Mouse (Mus musculus) limb, embryonic 15.5 days (tissue): ENCODE measurements around the gene Fh1. TPM values are rescaled to one million over a fixed set of nuclear protein-coding genes. Genes with fewer than 3 reads are reported as not detected.

Source experiments
- ATAC-seq: fragments of 200-750 bp; cut with Nextera tagmentation; 2 replicates; pipeline ENCODE4 v1.8.0; 2017; ENCODE audit warnings: low read depth, moderate TSS enrichment; ENCODE audit not compliant: insufficient number of reproducible peaks, low FRiP score, low TSS enrichment
- H3K27ac ChIP-seq: fragments of 300-500 bp; sonication (generic); 2 replicates; pipeline ENCODE4 v1.5.1; 2015; ENCODE audit warnings: moderate library complexity, mild to moderate bottlenecking, inconsistent platforms
- H3K27me3 ChIP-seq: fragments of 300-500 bp; sonication (generic); 2 replicates; pipeline ENCODE4 v1.6.1; 2015; ENCODE audit warnings: inconsistent platforms
- H3K36me3 ChIP-seq: fragments of 300-500 bp; sonication (generic); 2 replicates; pipeline ENCODE4 v1.6.1; 2015; ENCODE audit warnings: inconsistent platforms
- H3K4me1 ChIP-seq: fragments of 300-500 bp; sonication (generic); 2 replicates; pipeline ENCODE4 v1.6.1; 2015; ENCODE audit warnings: inconsistent platforms
- H3K4me2 ChIP-seq: fragments of 300-500 bp; sonication (generic); 2 replicates; pipeline ENCODE4 v1.6.1; 2015; ENCODE audit warnings: mild to moderate bottlenecking, inconsistent platforms
- H3K4me3 ChIP-seq: fragments of 300-500 bp; sonication (generic); 2 replicates; pipeline ENCODE4 v1.5.1; 2015; ENCODE audit warnings: mild to moderate bottlenecking, inconsistent platforms
- H3K9ac ChIP-seq: fragments of 300-500 bp; sonication (generic); 2 replicates; pipeline ENCODE4 v1.6.1; 2015; ENCODE audit warnings: inconsistent platforms
- H3K9me3 ChIP-seq: fragments of 300-500 bp; sonication (generic); 2 replicates; pipeline ENCODE4 v1.6.1; 2016; ENCODE audit warnings: inconsistent platforms
- WGBS: fragments of 180-500 bp; shearing (Covaris S2); methylation state at CpG from one replicate; pipeline ENCODE4 v1.1.7; 2015; 5-methylcytosine and 5-hydroxymethylcytosine counted together
- polyA plus RNA-seq: library from polyadenylated mRNA; unstranded; fragments of >200 nt; fragmentation: Nextera tagmentation; extraction: Ambion mirVana; gene quantifications from 2 replicates; pipeline ENCODE4 v1.2.1, GENCODE M21; 2015

Gene Fh1
- 93.9 and 103 TPM in 2 replicates for polyA plus RNA-seq

- Histone ChIP-seq H3K36me3 (no peaks in the 10 kb centered on the region), H3K4me3 (peak within 1 kb of the TSS; percentile 83), H3K9ac (peak within 1 kb of the TSS; percentile 85), H3K9me3 (no peaks in the 10 kb centered on the region), H3K4me1 (peaks cover 9% of the 10 kb centered on the region; the same call in 1 of the 2 replicates), H3K27me3 (no peaks in the 10 kb centered on the region), H3K4me2 (peak within 1 kb of the TSS; percentile 67), H3K27ac (peak within 1 kb of the TSS; percentile 87)
- WGBS = under 1% methylated on average over 58 of the region's 58 CpGs
- peak; percentile 100 for ATAC-seq
These were observed at the start of gene Fh1 for GRCm38 (mm10) chr1:175625257-175625879. Gene Fh1, minus strand, starts transcription at chr1:175625635.

- H3K27me3 ChIP-seq = no peaks in the 10 kb centered on the region
- H3K4me2 ChIP-seq = no peak overlapping the region
- WGBS = 87% methylated on average over 6 of the region's 6 CpGs
- no peak overlapping the region for H3K4me3 ChIP-seq
- no peaks in the 10 kb centered on the region for H3K36me3 ChIP-seq
- no peaks in the 10 kb centered on the region for H3K4me1 ChIP-seq
- H3K9ac ChIP-seq = no peak overlapping the region
- H3K27ac ChIP-seq = no peak overlapping the region
- no peak for ATAC-seq
- H3K9me3 ChIP-seq = no peaks in the 10 kb centered on the region
These were observed 49.7 kb upstream of the Fh1 start for GRCm38 (mm10) chr1:175675116-175675515.

- 85% methylated on average over 7 of the region's 7 CpGs for WGBS
- no peak for ATAC-seq
- H3K9ac ChIP-seq = no peak overlapping the region
- no peaks in the 10 kb centered on the region for H3K4me1 ChIP-seq
- H3K27ac ChIP-seq = no peak overlapping the region
- no peak overlapping the region for H3K4me2 ChIP-seq
- no peak overlapping the region for H3K4me3 ChIP-seq
- H3K9me3 ChIP-seq = no peaks in the 10 kb centered on the region
- no peaks in the 10 kb centered on the region for H3K36me3 ChIP-seq
- no peaks in the 10 kb centered on the region for H3K27me3 ChIP-seq
These were observed 48.3 kb upstream of the Fh1 start for GRCm38 (mm10) chr1:175673563-175674325.

GRCm38 (mm10) chr1:175671626-175672025 lies 46.2 kb upstream of the Fh1 start:
- no peaks in the 10 kb centered on the region for H3K9me3 ChIP-seq
- no peaks in the 10 kb centered on the region for H3K36me3 ChIP-seq
- WGBS = 33% methylated on average over 1 of the region's 1 CpGs
- H3K4me2 ChIP-seq = no peak overlapping the region
- H3K27me3 ChIP-seq = no peaks in the 10 kb centered on the region
- H3K27ac ChIP-seq = no peak overlapping the region
- no peaks in the 10 kb centered on the region for H3K4me1 ChIP-seq
- no peak overlapping the region for H3K9ac ChIP-seq
- ATAC-seq = no peak
- no peak overlapping the region for H3K4me3 ChIP-seq

GRCm38 (mm10) chr1:175670042-175670441 lies 44.6 kb upstream of the Fh1 start:
- Histone ChIP-seq H3K27me3 (no peaks in the 10 kb centered on the region), H3K27ac (no peak overlapping the region), H3K4me3 (no peak overlapping the region), H3K9ac (no peak overlapping the region), H3K4me2 (no peak overlapping the region), H3K36me3 (no peaks in the 10 kb centered on the region), H3K9me3 (no peaks in the 10 kb centered on the region), H3K4me1 (no peaks in the 10 kb centered on the region)
- WGBS = 67% methylated on average over 7 of the region's 7 CpGs
- ATAC-seq = no peak

DNA sequence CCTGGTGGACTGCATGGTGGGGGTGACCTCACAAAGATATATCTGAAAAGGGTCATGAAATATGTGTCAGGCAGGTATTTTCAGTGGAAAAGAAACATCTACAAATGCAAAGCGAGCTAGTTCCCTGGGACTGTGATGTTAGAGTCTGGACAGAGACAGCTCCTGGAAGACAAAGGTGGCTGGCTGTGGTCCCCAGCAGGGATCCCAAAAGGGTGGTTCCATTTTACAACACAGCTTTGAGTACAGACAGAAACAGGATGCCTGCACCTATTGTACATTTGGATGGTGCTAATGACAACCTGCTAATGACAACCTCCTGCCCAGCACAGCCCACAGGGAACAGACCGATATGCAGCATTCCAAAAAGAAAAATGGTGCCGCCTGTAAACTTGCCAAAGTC lies 44.0 kb upstream of the Fh1 start:
- Histone ChIP-seq H3K9me3 (no peaks in the 10 kb centered on the region), H3K4me1 (no peaks in the 10 kb centered on the region), H3K4me3 (no peak overlapping the region), H3K4me2 (no peak overlapping the region), H3K9ac (no peak overlapping the region), H3K36me3 (no peaks in the 10 kb centered on the region), H3K27ac (no peak overlapping the region), H3K27me3 (no peaks in the 10 kb centered on the region)
- ATAC-seq = no peak
- WGBS = 83% methylated on average over 3 of the region's 3 CpGs

GRCm38 (mm10) chr1:175668666-175669405 lies 43.4 kb upstream of the Fh1 start:
- 74% methylated on average over 5 of the region's 5 CpGs for WGBS
- H3K9me3 ChIP-seq = no peaks in the 10 kb centered on the region
- no peaks in the 10 kb centered on the region for H3K4me1 ChIP-seq
- H3K36me3 ChIP-seq = no peaks in the 10 kb centered on the region
- no peak overlapping the region for H3K9ac ChIP-seq
- H3K27me3 ChIP-seq = no peaks in the 10 kb centered on the region
- H3K27ac ChIP-seq = no peak overlapping the region
- ATAC-seq = no peak
- H3K4me3 ChIP-seq = no peak overlapping the region
- no peak overlapping the region for H3K4me2 ChIP-seq

DNA sequence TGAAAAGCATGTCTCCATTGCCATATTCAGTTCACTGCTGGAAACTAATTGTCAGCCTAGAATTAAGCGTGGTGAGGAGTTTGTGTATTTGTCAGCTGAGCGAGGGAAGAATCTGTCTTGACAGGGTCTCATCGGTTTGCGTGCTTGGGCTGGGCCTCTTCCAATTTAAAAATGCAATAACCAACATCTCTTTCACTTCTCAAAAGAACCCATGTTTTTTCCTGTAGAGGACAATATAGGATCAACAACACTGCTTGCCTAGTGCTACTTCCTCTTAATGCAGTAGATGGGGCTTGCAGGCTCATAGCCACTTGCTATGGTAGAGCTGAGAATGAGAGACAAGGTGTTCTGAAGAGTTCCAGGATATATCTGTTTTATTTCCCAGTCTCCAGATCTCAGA lies 34.5 kb upstream of the Fh1 start:
- Histone ChIP-seq H3K4me3 (no peak overlapping the region), H3K27ac (no peak overlapping the region), H3K4me2 (no peak overlapping the region), H3K9me3 (no peaks in the 10 kb centered on the region), H3K4me1 (no peaks in the 10 kb centered on the region), H3K27me3 (no peaks in the 10 kb centered on the region), H3K9ac (no peak overlapping the region), H3K36me3 (no peaks in the 10 kb centered on the region)
- ATAC-seq = no peak
- 90% methylated on average over 4 of the region's 4 CpGs for WGBS

DNA sequence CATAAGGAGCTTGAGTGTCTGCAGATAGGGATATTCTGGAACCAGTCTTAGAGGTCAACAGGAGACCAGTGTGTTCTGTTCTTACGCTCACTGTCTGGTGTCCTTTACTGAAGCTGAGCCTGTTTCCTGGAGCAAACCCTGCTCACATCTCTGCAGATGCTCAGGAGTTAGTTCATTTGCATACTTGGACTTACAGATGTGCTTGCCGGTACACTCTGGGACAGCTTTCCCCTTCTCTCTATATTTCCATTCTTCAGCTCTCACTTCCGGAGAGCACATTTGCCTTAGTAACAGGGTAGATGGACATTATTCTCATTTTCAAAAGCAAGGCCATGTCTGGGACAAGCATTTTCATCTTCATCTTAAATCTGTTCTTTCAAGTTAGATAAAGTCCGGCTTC lies 23.2 kb upstream of the Fh1 start:
- no peaks in the 10 kb centered on the region for H3K9me3 ChIP-seq
- whole genome bisulfite sequencing = 90% methylated on average over 4 of the region's 4 CpGs
- no peak overlapping the region for H3K9ac ChIP-seq
- no peaks in the 10 kb centered on the region for H3K27me3 ChIP-seq
- H3K27ac ChIP-seq = no peak overlapping the region
- no peaks in the 10 kb centered on the region for H3K36me3 ChIP-seq
- no peak overlapping the region for H3K4me2 ChIP-seq
- no peaks in the 10 kb centered on the region for H3K4me1 ChIP-seq
- H3K4me3 ChIP-seq = no peak overlapping the region
- no peak for ATAC-seq

- Histone ChIP-seq H3K36me3 (no peaks in the 10 kb centered on the region), H3K27ac (no peak overlapping the region), H3K4me1 (no peaks in the 10 kb centered on the region), H3K9ac (no peak overlapping the region), H3K4me3 (no peak overlapping the region), H3K4me2 (no peak overlapping the region), H3K27me3 (no peaks in the 10 kb centered on the region), H3K9me3 (no peaks in the 10 kb centered on the region)
- WGBS = 37% methylated on average over 9 of the region's 9 CpGs
- no peak for ATAC-seq
These were observed 21.5 kb upstream of the Fh1 start for GRCm38 (mm10) chr1:175646952-175647351.

DNA sequence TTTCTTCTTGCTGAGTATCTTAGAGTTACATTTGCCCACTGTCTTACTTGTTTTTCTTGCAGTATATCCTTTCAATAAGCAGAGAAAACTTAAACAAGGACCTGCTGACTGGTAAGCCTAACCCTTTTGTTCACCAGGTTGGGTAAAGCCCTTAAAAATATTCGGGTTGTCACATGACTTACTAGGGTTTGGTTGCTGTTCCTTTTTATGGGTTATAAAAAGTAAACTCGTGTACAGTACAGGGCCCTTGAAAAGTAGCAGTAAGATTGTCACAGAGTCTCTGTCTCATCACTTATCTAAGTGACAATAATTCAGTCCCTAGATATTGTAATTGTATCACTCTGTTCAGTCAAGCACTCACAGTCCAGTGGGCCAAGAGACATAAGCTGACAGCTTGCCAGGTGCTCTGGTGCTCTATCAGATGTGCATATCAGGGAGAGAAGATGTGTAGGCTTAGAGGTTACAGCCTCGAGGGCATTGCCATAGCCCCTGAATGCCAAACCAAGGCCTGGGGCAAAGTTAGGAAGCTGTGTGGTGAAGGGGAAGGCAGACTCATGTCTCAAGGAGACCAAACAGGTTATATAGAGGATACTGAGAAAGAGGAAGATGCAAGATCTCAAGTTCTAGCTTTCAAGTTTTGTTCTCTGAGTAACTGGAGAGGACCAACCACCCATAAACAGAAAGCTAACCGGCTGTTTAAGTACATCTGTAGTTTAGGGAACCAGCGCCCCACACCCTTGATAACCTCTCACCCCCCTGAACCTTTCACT lies 18.2 kb upstream of the Fh1 start:
- no peak overlapping the region for H3K27ac ChIP-seq
- no peak for ATAC-seq
- H3K36me3 ChIP-seq = no peaks in the 10 kb centered on the region
- H3K9ac ChIP-seq = no peak overlapping the region
- WGBS = 54% methylated on average over 5 of the region's 5 CpGs
- no peaks in the 10 kb centered on the region for H3K9me3 ChIP-seq
- no peak overlapping the region for H3K4me3 ChIP-seq
- no peaks in the 10 kb centered on the region for H3K27me3 ChIP-seq
- H3K4me2 ChIP-seq = no peak overlapping the region
- no peaks in the 10 kb centered on the region for H3K4me1 ChIP-seq
